Mouse (Mus musculus) lung, adult 2 months (tissue): ENCODE measurements around the gene Ddit4. TPM values are rescaled to one million over a fixed set of nuclear protein-coding genes. Genes with fewer than 3 reads are reported as not detected.
A peak's percentile ranks its signal among the peaks of the same experiment; 100 is the strongest.

Source experiments
- DNase-seq: peaks from one replicate; pipeline ENCODE4 v3.0.0; 2022
- H3K4me1 ChIP-seq: fragments of 200-500 bp; 2 replicates; pipeline ENCODE4 v1.6.1; 2011; ENCODE audit warnings: low read length; ENCODE audit not compliant: control insufficient read depth, insufficient read depth
- H3K4me3 ChIP-seq: fragments of 200-500 bp; replicated peaks from 2 replicates; pipeline ENCODE3; 2011; ENCODE audit warnings: low read depth, mild to moderate bottlenecking, control low read depth, low read length; ENCODE audit errors: extremely low read depth
- CTCF ChIP-seq: fragments of 200-500 bp; IDR thresholded peaks from 2 replicates; pipeline ENCODE4 v1.5.1; 2011; ENCODE audit warnings: mild to moderate bottlenecking, low read length, control low read depth; ENCODE audit not compliant: insufficient read depth
- POLR2A ChIP-seq: fragments of 200-500 bp; IDR thresholded peaks from 2 replicates; pipeline ENCODE4 v1.6.1; 2011; ENCODE audit warnings: low read depth, mild to moderate bottlenecking, control low read depth, low read length, borderline replicate concordance; ENCODE audit errors: extremely low read depth
- WGBS: fragments of 180-500 bp; shearing (Covaris S2); methylation state at CpG from one replicate; pipeline ENCODE4 v1.1.7; 2018; 5-methylcytosine and 5-hydroxymethylcytosine counted together
- polyA plus RNA-seq: library from polyadenylated mRNA; depleted of rRNA; stranded (reverse); fragments of >200 nt; gene quantifications from 2 replicates; pipeline ENCODE4 v1.2.3, GENCODE M21; 2012

Gene Ddit4
- polyA plus RNA-seq, 1 experiment, result 32.6 TPM

DNA sequence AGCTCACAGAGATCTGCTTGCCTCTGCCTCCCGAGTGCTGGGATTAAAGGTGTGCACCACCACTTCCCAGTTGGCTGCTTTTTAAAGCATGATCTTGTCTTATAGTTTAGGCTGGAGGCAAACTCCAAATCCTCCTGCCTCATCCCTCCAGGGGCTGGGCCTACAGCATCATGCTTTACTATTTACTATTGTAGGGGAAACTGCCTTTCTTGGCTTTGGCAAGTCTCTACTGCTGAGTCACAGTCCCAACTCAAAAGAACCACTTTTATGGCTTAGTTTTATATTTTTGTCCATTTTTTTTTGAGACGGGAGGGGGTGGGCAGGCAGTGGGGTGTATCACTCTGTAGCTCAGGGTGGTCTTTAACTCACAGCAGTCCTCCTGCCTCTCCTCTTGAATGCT lies 28.1 kb downstream of the Ddit4 start:
- peaks cover 5% of the 10 kb centered on the region for H3K4me1 ChIP-seq
- 91% methylated on average over 2 of the region's 2 CpGs for WGBS
- no peak overlapping the region for H3K4me3 ChIP-seq
- no peak for DNase-seq
- TF ChIP-seq CTCF, result no peak
- no peak for TF ChIP-seq POLR2A

DNA sequence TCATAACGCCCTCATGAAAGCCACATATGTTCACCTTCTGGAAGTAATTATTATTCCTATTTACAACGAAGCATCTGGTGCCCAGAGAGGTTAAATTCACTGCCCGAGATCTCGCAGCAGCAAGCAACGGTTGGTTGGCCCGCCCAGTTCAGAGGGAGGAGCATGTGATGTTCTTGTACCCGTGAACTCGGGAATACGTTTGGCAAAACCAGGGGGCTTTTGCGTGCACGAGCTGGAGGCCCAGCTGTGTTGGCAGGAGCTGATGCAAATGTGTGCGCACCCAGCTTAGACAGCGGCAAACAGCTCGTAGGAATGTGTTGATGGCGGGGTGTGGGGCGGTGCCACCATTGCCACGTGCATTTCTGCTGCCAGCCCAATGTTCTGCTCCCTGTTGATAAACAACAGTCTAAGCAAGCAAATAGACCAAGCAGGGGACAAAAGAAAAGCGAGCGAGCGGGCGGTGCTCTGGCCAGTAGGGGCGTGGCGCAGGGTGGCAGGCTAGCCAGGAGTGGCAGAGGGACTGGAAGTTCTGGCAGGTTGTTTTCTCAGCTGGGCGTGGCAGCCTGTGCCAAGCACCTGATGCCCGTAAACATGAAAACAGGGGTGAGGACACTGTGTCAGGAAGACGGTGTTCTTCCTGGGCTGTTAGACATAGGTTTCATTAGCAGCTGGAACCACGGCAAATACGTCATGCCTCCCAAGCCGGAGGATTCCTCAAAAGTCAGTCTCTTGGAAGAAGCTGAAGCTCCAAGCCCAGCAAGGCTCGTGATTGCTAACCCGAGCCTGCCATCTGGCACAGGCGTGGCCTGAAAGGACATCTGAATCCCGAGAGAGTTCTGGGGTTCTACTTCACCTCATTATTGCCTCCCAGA lies 30.6 kb downstream of the Ddit4 start:
- Histone ChIP-seq H3K4me1 (peaks cover 7% of the 10 kb centered on the region), H3K4me3 (peak overlapping the region; percentile 47)
- peak; percentile 80 for DNase-seq
- WGBS, result 4% methylated on average over 33 of the region's 33 CpGs
- TF ChIP-seq CTCF (no peak), POLR2A (peak; percentile 66; the same call in 1 of the 2 replicates)

DNA sequence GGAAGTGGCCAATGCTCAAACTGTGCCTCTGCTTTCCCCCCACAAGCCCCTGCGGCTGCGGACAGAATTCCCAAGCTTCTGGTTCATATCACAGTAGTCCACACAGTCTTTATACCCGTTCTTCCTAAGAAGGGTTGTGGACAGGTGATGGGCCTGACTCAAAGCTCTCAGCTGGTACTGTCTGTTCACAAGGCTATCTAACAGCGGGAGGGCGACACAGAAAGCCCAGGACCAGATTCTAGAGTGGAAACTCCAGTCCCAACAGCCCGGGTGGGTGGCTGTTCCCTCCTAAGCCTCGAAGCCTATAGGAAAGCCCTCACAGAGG lies 31.2 kb downstream of the Ddit4 start:
- 46% methylated on average over 7 of the region's 7 CpGs for WGBS
- DNase-seq, result no peak
- TF ChIP-seq CTCF, result no peak
- no peak for TF ChIP-seq POLR2A
- no peak overlapping the region for H3K4me3 ChIP-seq
- H3K4me1 ChIP-seq, result peaks cover 11% of the 10 kb centered on the region

DNA sequence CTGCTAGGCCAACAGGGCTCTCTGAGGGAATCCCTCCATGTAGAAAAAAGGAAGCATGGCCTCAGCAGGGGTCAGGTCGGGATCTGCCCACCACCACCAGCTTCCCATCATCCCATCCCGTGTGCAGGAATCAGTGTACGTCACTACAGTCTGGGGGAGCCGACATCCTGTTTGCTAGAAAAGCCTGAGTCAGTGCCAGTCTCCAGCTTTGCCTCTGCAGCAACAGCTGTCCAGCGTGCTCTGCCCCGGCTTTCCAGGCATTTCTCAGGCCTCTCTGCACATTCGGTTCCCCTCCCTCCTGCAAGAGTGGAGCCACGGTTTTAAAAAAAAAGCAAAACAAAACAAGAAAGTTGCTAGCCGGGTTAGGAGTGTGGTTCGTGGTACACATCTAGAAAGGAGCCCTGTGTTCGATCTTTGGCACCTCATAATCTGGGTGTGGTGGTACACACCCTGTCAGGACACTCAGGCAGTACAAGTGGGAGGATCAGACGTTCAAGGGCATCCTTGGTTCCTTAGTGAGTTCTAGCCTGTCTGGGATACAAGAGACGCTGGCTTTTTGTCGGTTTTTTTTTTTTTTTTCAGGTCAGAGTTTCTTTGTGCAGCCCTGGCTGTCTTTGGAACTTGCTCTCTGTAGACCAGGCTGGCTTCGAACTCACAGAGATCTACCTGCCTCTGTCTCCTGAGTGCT lies 32.0 kb downstream of the Ddit4 start:
- TF ChIP-seq POLR2A (peak; percentile 21; the same call in 1 of the 2 replicates), CTCF (no peak)
- WGBS, result 28% methylated on average over 15 of the region's 15 CpGs
- H3K4me1 ChIP-seq, result peaks cover 11% of the 10 kb centered on the region
- DNase-seq, result no peak
- H3K4me3 ChIP-seq, result no peak overlapping the region

DNA sequence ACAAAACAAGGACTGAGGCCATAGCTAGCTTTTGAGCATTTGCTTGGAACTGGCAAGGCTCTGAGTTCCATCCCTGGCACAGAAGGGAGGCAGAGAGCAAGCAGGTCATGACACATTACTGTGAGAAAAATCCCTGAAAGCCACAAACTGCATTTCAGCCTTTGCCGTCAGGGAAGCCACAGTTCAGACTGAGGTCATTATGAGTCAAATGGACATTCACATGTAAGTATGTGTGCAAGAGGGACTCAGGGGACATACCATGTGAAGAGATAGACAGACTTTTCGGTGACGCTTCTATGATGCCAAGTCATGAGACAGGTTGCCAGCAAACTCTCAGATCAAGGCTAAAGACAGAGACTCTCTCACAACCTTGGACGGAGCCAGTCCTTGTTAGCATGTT lies 33.5 kb downstream of the Ddit4 start:
- DNase-seq, result no peak
- TF ChIP-seq POLR2A (no peak), CTCF (no peak)
- H3K4me1 ChIP-seq, result peaks cover 11% of the 10 kb centered on the region
- H3K4me3 ChIP-seq, result no peak overlapping the region
- 90% methylated on average over 4 of the region's 4 CpGs for WGBS

DNA sequence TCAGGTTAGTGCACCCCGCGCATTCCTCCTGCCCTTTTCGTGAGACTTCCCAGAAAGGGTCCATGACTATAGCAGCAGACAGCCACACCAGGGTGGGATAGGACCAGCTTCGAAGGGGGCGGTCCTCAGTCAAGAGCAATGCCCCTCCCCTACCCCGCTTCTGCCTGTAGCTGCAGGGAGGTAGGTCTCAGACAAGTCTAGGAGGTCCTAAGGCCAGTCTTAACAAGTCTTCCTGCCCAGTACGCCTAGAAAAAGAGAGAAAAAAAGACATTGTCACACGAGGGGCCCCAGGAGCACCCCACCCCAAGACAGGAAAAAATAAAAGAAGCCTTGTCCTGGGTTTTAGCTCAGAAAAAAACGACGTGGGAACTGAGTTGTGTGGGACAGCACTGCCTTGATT lies 35.0 kb downstream of the Ddit4 start:
- peak overlapping the region; percentile 27 for H3K4me3 ChIP-seq
- DNase-seq, result no peak
- peaks cover 11% of the 10 kb centered on the region for H3K4me1 ChIP-seq
- 3% methylated on average over 10 of the region's 10 CpGs for WGBS
- TF ChIP-seq POLR2A (no peak), CTCF (no peak)

DNA sequence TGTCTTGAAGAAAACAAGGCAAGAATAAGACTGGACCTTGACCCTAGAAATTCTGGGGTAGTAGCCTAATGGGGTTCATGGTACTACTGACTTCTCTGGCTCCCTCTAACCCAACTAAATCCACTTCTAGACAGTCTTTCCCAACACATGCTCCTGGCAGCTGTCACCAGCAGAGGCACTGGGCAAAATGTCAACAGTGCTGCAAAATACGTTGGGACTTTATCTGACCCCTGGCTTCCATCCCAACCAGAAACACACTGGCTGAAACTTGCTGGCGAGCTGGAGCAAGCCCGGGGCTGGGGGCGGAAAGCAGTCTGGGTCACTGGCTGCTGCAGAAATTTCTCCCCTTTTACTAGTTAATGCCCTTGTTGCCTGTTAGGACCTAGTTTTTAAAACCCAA lies 35.5 kb downstream of the Ddit4 start:
- TF ChIP-seq POLR2A (no peak), CTCF (peak; percentile 12; the same call in 1 of the 2 replicates)
- Histone ChIP-seq H3K4me3 (peak overlapping the region; percentile 25), H3K4me1 (peaks cover 11% of the 10 kb centered on the region)
- 5% methylated on average over 4 of the region's 4 CpGs for WGBS
- peak; percentile 63 for DNase-seq

DNA sequence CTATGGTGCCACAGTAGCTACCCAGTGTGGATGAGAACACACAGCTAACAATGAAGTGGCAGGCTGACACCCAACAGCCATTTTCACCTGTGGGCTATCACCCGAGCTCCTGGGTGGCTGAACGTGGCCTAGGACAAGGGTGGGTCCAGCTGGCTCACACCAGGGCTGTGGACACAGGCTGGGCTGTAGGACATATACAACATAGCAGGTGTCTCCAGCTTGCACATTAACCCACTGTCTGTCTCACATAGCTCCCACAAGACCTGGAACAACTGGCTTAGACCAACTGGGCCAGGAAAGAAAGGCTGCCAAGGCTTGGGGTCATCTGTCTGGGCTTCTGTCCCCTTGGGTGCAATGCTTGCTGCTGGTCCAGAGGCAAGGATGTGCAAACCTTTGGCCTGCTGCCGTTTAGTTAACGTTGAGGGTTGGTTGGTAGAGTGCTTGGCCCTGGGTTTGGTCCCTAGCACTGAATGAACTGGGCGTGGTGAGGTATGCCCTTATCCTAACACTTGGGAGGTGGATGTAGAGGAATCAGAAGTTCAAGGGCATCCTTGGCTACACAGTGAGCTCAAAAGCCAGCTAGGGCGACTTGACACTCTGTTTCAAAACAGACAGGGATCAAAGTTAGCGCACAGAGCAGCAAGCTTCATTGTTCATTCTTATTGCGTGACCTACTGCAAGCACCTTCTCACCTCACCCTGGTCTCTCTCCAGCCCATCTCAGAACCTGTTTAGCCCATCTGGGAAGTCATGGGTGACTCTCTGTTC lies 36.3 kb downstream of the Ddit4 start:
- 69% methylated on average over 8 of the region's 8 CpGs for WGBS
- Histone ChIP-seq H3K4me3 (no peak overlapping the region), H3K4me1 (peaks cover 10% of the 10 kb centered on the region)
- no peak for DNase-seq
- TF ChIP-seq POLR2A, result no peak
- TF ChIP-seq CTCF, result no peak

DNA sequence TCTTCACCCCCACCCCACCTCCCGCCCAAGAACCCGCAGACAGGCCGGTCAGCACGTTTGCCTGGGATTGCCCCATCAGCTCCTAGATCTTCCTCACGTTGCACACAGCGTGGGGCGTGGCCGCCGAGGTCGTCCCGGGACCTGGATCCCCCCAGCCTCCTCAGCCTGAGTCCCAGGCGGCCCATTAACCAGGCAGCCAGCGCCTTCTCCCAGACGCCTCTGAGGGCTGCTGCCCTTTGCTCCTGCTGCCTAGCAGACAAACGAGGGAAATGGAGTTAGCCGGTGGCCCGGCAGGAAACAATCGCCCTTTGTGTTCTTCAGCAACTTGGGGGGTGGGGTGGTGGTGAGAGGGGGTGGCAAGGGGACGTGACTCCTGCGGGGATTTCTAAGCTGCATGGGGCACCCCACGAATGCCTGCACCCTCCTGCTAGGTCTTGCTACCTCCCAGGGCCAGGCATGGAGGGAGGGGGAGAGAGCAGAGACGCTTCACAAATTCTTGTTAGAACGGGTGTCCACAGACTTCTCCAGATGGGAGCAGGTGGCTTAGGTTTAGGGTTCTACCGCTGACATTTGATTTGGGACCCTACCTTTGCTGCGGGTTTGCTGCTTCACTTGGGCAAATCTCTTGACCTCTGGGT lies 40.0 kb downstream of the Ddit4 start:
- 15% methylated on average over 25 of the region's 25 CpGs for WGBS
- DNase-seq, result no peak
- TF ChIP-seq POLR2A (no peak), CTCF (no peak)
- Histone ChIP-seq H3K4me3 (peak overlapping the region; percentile 34), H3K4me1 (peaks cover 27% of the 10 kb centered on the region)
